Mouse (Mus musculus): ENCODE measurements around the gene Rbms3.

Gene Rbms3

DNA sequence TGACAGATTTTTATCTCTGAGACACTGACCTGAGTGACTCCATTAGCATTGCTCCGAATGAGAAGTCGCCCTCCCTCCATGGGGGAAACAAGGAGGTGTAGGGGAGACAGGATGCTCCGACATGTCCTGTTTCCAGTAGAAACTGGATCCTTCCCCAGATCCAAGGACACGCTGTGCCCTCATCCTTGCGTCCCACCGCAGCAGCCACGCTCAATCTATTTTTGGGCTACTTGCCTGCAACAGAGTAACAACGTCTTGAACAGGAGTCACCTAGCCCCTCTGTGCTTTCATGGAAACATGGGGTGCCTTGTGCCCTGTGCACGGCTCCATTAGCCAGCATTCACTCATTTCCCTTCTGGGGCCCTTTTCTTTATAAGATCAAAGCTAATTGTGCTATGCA, at the start of gene Rbms3:
TSS of gene Rbms3 (minus strand) at position 143 of the 400 bp plus-strand sequence.
- DNase-seq: no peak

DNA sequence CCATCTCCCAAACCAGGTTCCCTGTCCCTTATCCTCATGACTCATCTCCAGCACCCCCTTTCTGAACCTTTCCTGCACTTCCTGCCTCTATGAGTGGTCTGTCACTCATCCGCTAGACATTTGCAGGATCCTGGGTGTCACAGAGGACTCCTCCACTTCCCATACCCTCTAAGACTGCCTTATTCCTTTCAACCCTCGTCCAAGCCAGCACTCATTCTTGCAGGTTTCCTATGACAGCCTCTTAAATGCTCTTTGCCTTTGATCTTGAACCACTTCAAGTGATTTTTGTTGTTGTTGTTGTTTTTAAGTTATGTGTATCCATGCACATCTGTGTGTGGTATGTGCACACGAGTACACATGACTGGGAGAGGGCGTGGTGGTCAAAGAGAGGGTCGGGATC, 43.6 kb upstream of the Rbms3 start:
- DNase-seq: no peak

DNA sequence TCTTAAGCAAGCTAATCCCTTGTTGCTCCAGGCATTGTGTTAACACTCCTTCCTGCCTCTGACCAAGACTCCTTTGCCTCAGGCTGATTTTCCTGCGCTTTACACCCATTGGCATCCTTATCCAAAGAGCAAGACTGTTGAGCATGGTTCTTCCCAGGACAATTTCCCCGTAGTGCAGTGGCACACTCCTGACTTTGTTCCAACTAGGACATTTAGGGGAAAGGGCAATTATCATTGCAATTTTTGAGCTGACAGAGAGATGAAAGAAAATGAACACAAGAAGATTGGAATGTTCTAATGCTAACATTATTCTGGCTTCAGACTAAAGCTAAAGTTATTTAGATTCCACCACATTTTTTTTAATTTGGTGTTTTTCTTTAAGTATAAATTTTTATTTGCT, 24.9 kb upstream of the Rbms3 start:
- no peak for DNase-seq

DNA sequence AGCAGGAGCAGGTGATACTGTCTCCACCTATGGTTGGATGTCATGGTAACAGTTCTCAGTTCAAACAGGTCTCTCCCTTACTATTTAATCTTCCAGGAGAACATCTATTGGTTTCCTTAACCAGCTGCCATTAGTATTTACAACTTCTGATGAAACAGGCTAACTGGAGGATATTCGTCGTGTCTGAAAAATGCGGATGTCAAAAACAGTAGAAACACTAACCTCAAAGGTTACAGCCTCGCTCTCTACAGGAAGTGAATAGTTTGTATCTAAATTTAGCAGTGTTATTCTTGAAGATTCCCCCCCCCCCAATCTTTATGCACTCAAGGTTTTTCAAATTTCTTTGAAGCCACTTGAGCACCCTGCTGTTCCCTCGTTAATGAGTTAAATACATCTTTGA, 23.9 kb upstream of the Rbms3 start:
- no peak for DNase-seq

DNA sequence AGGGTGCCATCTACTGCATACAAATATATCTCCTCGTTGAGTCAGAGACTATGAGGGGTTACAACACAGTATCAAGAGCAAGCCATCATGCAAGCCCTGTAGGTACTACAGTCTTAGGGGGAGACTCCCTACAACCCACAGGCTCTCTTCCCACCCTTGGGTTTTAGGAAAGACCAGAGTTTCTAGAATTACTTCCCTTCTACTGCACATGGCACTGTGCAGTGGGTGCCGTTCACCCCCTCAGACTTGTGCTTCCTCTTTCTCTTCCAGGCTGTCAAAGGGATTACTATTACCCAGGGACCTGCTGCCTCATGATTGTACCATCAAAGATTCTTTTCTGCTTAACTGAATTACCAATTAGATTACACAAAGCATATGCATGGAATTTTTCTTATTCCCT, 16.4 kb upstream of the Rbms3 start:
- DNase-seq: no peak

DNA sequence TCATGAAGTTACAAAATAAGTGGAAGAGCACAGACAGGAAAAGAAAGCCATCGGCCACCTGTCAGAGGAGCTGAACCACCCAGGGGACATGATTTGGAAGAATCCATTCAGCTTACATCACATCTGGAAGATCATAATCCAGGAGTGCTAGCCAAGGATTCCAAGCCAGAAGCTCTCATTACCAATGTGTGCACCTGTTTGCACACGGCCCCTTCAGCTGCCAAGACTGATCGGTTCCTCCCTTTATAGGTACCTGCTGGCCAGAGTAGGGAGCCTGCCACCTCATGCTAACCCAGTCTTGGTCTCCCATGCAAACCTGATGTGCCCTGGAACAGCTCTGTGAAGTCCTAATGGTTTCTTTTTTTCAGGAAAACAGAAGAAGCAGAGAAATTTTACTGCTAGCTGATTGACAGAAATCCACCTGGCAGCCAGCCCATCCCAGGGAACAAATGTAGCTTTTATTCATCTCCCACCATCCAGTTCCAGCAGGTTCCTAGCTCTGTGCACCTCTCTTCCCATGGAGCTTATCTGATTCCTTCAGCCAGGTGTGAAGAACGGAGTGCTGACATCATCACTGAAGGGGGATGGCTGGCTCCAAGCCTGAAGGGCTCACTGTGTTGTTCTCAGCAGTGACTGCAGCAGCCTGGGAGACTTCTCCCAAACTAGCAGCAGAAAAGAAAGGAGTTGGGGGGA, 11.5 kb upstream of the Rbms3 start:
- DNase-seq: no peak

DNA sequence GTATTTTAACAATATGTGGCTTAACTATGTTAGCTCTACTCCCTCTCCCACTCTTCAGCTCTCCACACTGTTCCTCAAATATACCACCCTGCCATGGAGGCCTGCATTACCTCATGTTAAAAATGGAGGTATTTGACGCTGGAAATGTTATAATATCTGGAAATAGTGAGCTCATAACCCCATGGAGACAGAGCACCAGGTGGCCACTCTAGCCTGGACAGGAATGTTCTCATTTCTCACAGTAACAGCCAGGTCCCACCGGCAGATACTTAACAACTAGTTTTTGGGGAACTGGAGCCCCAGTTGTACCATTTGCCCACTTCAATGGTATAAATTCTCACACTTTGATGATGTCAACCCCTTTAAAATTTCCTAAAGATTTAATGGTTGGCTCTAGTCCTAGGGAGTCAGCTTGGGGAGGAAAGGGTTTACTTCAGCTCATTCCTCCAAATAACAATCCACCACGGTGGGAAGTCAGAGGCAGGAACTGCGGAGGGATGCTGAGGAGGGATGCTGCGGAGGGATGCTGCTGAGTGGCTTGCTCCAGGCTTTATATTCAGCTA, 9.0 kb upstream of the Rbms3 start:
- no peak for DNase-seq

DNA sequence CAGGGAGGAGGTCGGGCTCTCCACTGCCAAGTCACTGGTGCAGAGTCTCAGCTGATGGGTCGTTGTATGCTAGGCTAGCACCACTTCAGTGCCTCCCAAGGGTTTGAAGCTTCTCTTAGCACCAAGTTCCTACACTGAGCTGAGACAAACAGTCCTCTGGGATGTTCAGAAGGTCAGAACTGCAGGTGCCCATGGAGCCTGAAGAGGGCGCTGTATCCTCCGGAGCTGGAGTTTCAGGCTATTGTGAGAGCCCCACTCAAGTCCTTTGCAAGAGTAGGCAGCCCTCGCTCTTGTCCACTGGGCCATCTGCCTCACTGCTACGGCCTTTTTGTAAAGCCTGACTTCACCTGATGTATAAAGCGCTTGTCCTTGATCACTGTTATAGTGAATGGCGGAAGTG, 6.8 kb upstream of the Rbms3 start:
- no peak for DNase-seq

DNA sequence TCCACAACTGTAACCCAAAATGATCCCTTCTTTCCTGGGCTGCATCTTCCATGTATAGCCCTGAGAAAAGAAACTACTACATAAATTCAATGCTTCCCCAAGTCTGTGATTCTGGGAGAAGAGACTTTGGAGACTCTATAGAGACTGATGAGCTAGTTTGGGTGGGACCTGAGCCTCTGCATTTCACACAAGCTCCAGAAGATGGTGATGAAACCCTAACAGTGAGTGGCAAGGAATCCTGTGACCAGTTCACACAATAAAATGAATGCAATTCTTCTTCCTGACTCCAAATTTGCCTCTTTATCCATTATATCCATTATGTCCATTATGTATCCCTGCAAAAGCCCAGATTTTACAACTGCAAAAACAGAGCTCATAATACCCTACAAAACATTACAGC, 2.5 kb downstream of the Rbms3 start:
- DNase-seq: no peak

DNA sequence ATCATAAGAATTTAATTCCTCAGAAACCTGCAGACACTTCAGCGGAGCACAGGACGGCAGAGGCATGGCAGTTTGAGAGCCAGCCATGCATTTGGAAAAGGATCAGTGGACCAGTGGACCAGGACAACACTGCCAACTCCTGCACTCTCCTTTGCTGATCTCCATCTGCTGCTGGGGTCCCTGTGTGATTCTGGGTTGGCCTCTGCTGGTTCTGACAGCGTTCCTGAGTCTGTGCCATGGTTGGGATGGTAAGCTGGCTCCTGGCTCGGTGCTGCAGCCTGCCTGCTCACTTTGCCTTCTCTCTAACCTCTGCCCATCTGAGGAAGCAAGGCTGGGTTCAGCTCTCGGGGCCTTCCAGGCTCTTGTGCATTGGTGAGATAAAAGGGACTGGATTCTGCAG, 28.9 kb downstream of the Rbms3 start:
- DNase-seq: no peak

DNA sequence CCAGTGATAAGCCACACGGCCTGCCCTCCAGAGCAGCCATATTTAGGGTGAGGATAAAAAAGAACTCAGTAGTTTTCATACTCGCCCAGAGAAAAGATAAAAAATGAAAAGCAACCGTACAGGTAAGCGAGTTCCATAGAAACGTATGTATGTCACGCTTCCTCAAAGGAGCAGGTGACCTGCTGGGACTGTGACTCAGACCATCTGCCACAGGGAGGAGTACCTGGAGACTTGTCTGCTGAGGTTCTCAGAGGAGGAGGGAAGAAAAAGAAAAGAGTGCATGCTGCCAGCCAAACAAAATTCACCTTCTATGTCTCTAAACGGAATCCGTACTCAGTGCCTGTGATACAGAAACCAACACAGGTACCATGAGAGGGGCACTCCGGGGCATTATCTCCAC, 30.4 kb downstream of the Rbms3 start:
- DNase-seq: no peak

DNA sequence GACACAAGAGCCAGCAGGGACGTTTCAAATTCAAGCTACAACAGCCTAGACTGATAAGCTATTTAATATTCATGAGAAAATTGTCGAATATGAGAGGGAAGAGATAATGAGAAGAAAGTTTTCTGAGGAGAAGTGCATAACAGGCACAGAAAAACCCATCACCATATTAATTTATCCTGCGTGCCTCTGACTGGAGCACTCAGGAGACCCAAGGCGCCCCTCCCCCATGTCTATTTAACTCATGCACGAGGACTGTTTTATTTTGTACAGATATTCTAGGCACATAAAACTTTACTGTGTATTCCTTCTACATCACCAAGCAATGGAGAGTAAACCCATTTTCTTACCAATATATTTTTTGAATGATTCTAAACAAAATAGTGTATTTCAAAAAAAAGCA, 33.6 kb downstream of the Rbms3 start:
- no peak for DNase-seq

DNA sequence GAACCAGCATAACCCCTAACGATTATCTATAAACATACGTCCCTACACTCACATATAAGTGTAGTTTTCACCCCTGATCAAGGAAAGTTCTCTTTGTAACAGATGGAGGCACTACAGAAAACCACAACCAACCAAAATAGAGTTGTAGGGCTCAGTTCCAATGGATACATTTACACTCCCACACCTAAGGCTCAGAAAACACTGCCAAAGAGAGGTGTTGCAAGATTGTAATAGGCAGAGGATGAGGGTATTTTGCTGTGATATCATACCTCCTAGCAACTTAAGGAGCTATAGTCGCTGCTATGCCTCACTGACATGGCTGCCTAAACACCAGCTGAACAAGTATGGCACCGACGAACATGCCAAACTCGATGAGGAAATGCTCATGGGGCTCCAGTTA, 44.4 kb downstream of the Rbms3 start:
- no peak for DNase-seq

DNA sequence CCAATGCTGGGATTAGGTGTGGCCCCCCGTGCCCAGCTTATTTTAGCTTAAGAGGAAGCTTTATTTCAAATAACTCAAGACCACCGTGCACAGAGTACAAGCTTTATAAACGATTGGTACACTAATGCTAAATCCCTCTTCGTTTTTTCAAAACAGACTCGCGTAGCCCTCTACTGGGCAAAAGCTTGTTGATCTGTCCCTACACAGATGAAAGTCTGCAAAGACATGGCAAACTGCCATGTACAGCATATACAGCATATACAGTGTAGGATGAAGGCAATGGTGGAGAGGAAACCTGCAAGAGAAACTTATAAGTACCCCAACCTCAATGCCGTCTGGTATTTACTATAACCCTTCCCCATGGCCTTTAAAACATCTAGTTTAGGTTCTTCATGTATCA, 46.1 kb downstream of the Rbms3 start:
- no peak for DNase-seq

DNA sequence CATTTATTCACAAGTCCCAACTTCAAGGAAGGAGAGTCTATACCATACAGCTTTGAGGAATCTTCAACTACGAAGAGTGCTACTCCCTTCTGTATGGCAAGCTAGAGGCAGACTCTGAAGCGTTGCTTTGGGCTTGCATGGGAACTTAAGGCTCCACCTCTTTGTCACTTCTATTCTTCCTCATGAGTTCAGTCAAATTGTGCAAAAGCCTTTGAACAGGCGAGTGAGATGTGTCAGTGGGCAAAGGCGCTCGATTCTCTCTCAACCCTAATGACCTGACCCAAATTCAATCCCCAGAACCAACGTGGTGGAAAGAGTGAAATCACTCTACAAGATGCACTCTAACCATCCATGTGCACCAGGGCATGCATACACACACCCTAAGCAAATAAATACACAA, 47.1 kb downstream of the Rbms3 start:
- DNase-seq: no peak

DNA sequence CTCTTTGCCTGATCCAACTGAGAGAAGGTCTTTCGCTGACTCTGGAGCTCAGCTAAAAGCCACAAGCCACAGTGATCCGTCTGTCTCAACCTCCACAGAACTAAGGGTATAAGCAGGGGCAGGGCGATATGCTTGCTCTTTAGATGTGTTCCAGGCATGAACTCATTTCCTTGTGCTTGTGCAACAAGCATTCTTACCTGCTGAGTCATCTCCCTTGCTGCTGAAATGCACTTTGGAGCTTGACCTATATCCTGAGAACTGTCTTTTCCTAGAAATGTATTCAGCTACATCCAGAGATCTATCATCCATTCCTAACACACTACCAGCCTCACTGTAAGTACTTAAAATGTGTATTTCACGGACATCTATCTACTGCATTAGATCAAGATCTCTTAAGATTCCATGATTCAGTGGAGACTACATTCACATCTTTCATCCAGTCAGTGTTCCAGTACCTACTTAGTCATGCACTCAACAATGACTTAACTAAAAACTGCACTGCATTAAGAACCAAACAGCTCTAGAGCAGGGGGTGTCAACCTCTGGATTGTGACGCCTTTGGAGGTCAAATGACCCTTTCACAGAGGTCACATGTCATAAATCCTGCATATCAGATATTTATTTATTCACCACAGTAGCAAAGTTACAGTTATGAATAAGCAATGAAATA, 58.4 kb downstream of the Rbms3 start:
- no peak for DNase-seq

DNA sequence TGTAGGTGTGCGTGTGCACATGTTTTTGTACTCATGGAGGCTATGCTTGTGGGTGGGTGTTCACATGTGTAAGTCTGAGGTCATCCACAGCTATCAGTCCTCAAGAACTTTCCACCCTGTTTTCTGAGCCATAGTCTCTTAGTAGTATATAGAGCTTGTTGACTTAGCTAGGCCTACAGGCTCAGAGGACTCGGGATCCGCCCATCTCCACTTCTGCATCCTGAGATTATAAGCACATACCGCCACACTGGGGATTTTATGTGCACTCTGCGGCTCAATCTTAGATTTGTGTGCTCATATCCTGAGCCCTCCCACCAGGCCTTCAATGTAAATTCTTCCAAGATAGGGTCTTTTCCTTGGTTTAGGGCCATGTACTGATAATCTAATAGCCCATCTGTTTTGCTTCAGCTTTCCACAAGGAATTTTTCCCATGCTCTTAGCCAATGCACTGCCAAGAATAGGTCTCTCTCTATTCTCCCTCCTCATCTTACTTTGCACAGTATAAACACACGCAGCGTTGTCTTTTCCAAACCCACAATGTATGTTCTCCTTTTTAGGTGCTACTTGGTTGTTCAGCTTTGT, 59.4 kb downstream of the Rbms3 start:
- DNase-seq: no peak

DNA sequence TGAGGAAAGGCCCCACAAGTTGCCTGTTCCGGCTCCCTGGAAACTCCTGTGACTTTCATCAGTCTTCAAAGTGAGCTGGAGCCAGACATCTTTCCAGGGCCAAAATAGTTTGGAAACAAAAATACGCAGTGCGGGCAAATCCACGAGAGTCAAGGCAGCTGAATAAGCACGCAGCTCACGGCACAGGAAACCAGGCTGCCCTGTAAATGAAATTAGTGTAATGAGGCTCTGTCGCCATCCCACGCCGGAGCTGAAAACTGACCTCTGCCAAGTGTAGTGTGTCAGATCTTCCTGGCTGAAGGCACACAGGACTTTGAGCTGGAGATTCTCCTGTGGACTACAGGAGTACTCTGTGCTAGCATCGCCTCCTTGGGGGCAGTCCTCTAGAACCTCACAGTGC, 63.4 kb downstream of the Rbms3 start:
- no peak for DNase-seq

DNA sequence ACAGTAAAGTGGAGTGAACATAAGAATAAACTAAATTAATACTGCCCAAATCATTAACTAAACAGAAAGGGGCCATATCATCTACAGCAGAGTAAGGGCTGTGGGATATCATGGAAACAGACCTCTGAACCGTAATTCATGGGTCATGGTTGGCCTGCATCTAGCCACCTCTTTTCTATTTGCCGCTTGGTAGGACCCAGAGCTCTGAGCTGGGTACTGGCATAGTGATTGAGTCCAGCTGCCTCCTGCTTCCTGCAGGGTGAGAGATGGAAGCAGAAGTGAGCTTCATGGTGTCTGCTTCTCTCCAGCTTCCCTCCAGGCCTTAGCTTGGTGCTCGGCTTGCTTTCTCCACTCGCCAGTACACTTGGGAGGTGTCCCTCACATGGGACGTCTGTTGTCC, 71.2 kb downstream of the Rbms3 start:
- no peak for DNase-seq

DNA sequence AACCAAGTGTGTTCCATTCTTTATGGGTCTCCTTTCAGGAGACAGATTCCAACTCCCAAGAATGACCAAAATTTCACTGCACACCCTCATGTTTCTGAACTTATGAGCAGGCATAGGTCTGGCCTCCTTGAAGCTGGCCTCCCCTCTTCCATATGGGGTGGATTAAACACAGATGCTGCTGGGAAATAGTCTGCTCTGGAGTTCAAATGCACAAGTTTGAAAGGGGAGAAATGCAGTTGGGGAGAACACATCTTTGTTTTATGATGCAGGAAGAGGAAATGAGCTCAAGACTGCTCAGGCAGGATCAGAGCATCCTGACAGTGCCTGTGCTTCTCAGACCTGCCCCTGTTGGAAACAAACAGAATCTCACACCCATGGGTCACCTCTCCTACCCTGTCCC, 75.4 kb downstream of the Rbms3 start:
- DNase-seq: no peak

DNA sequence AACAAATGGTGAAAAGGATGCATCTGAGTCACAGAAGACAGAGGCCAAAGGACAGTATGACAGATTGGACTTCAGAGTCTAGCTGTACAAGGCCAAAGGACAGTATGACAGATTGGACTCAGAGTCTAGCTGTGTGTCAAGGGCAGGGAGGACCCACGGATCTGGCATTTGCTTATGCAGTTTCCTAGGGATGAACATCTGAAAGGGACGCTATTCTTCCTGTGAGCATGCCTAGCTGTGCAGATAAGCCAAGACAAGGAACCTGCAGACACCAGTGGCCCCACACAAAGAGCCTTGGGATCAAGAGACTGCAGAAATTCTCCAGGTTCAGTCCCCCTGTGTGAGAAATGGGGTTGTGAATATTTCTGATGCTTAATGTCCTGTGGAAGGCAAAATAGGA, 100.4 kb downstream of the Rbms3 start:
- no peak for DNase-seq

DNA sequence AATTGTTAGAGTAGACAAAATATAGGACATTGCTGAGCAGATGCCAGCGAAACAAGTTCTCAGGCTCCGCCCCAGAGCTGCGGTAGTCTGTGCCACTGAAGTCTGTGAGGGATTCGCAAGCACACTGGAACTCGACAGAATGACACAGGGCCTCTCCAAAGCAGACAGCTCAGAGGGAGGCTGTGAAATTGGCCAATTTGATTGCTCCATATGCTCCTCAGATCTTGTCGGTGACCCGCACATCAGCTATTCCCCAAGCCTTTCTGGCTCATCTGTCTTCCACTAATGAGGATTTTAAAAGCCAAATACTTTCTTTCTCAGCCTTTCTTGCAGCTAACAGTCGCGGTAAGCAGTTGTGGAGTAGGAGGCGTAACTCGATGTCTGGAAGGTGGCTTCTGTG, 120.8 kb downstream of the Rbms3 start:
- DNase-seq: no peak

DNA sequence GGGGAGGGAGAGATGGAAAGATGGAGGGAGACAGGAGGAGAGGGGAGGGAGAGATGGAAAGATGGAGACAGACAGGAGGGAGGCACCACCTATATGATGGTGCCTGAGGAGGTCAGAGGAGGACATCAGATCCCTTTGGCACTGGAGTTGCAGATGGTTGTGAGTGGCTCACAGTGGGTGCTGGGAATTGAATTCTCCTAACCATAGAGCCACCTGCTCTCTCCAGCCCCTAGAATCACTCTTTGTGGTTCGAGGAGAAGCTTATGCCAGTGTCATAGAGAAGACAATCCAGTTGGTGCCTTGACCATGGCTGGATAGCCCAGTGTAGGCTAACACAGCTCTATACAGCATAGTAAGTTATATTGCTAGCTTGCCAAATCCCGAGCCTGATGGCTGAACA, 137.8 kb downstream of the Rbms3 start:
- no peak for DNase-seq

DNA sequence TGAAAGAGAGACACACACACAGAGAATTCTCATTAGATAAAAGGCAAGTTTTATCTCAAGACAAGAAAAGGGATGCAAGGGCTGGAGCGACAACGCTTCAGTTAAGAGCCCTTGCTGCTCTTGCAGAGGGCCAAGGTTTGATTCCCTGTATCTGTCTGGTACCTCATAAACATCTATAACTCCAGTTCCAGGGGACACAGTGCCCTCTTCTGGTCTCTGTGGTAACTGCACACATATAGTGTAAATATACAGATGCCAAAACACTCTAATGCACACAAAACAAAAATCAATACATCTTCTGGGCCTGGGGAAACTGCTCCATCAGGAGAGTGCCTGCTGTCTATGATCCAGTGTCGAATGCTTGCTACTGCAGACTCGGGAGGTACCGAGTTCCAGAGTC, 145.3 kb downstream of the Rbms3 start:
- DNase-seq: no peak
